Mouse (Mus musculus) lung, adult 2 months (tissue): Measurements from ENCODE around the gene Gcnt4.

Experiments
- CTCF ChIP-seq: fragments of 200-500 bp; IDR thresholded peaks from 2 replicates; pipeline ENCODE4 v1.5.1; 2011; ENCODE audit warnings: mild to moderate bottlenecking, low read length, control low read depth; ENCODE audit not compliant: insufficient read depth
- POLR2A ChIP-seq: fragments of 200-500 bp; IDR thresholded peaks from 2 replicates; pipeline ENCODE4 v1.6.1; 2011; ENCODE audit warnings: low read depth, mild to moderate bottlenecking, control low read depth, low read length, borderline replicate concordance; ENCODE audit errors: extremely low read depth

DNA sequence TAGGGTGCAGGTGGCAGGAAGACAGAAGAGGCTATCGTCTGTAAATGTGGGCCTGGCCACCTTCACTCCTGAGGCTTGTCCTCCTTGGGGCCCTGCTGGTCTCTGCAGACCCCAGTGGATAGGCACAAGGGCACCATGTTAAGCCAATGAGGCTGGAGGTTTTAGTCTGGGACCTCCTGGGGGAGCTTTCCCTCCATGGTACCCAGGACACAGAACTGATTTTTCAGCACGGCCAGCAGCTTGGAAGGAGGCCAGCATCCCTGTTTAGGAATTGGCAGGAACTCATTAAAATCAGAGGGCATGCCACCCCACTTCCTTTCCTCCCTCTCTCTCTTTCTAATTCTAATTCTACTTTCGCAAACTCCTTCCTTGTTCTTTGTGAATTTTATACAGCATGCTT is 19.1 kb downstream of the Gcnt4 start:
- TF ChIP-seq POLR2A (no peak), CTCF (no peak)
